Mouse (Mus musculus): Measurements from ENCODE around the gene Slc43a3.

DNA sequence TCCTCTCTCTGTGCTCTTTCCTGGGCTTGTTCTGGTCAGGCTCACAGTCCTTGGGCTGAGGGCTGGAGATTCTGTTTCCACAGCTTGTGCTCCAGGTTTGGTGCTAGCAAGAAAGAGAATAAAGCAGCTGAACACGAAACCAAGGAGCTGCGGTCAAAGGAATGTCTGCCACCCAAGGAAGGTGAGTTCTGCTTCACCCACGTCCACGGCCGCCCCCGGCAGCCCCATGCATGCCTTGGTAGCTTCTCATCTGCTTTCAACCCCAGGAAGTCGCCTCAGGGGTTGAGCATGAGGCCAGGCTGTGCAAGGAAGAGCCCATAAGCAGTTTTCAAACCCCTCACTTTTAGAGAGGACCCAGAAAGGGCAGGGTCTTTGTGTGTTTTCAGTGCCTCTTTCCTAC is 11.9 kb downstream of the Slc43a3 start:
- no peak for TF ChIP-seq CTCF (IDR thresholded peaks at IDR 0.05)
- TF ChIP-seq POLR2A (IDR thresholded peaks at IDR 0.05; ENCODE audit: insufficient read depth, low read depth, low read length), result no peak
- TF ChIP-seq EP300 (IDR thresholded peaks at IDR 0.05; ENCODE audit: insufficient read depth, low read depth, low read length), result no peak
